Mouse (Mus musculus): ENCODE measurements at regions not wholly inside any gene's neighbourhood (a gene's known extent, or its start where the extent isn't known, plus 50 kb on each side); places are given as distances from the start of the nearest gene placed in this dataset.
A peak's percentile ranks its signal among the peaks of the same experiment; 100 is the strongest.

- no peaks in the 10 kb centered on the region for H3K4me1 ChIP-seq
- H3K27me3 ChIP-seq (replicated peaks): no peaks in the 10 kb centered on the region
- no peak overlapping the region for H3K4me3 ChIP-seq (replicated peaks)
- no peak overlapping the region for H3K27ac ChIP-seq
- no peak overlapping the region for H3K4me2 ChIP-seq
- H3K36me3 ChIP-seq: no peaks in the 10 kb centered on the region
- no peak for ATAC-seq (ENCODE audit: insufficient read depth, low FRiP score, low read depth)
- 86% methylated on average over 3 of the region's 3 CpGs for WGBS
- H3K9me3 ChIP-seq: no peaks in the 10 kb centered on the region
- no peak overlapping the region for H3K9ac ChIP-seq
Observed at GRCm38 (mm10) chr15:31869100-31869499, 267.4 kb downstream of the Fam173b start.

GRCm38 (mm10) chr15:31869673-31870417 lies 268.2 kb downstream of the Fam173b start:
- no peak overlapping the region for H3K27ac ChIP-seq
- no peaks in the 10 kb centered on the region for H3K4me1 ChIP-seq
- peak; percentile 83; the same call in 1 of the 2 replicates for ATAC-seq (ENCODE audit: insufficient read depth, low FRiP score, low read depth)
- H3K4me3 ChIP-seq (replicated peaks): no peak overlapping the region
- no peaks in the 10 kb centered on the region for H3K27me3 ChIP-seq (replicated peaks)
- H3K9me3 ChIP-seq: no peaks in the 10 kb centered on the region
- no peak overlapping the region for H3K9ac ChIP-seq
- 29% methylated on average over 14 of the region's 14 CpGs for WGBS
- H3K4me2 ChIP-seq: no peak overlapping the region
- no peaks in the 10 kb centered on the region for H3K36me3 ChIP-seq

- Histone ChIP-seq H3K9me3 (no peaks in the 10 kb centered on the region), H3K9ac (no peak overlapping the region), H3K36me3 (no peaks in the 10 kb centered on the region), H3K27ac (no peak overlapping the region), H3K27me3 (replicated peaks) (no peaks in the 10 kb centered on the region), H3K4me3 (replicated peaks) (no peak overlapping the region), H3K4me2 (no peak overlapping the region), H3K4me1 (no peaks in the 10 kb centered on the region)
- WGBS: 83% methylated on average over 2 of the region's 2 CpGs
- ATAC-seq (ENCODE audit: insufficient read depth, low FRiP score, low read depth): no peak
Observed at GRCm38 (mm10) chr15:31875436-31875835, 273.8 kb downstream of the Fam173b start.

- H3K9ac ChIP-seq: no peak overlapping the region
- ATAC-seq (ENCODE audit: insufficient read depth, low FRiP score, low read depth): no peak
Observed at GRCm38 (mm10) chr15:31880479-31880878, 278.8 kb downstream of the Fam173b start.

GRCm38 (mm10) chr15:31882331-31882730 lies 280.7 kb downstream of the Fam173b start:
- Histone ChIP-seq H3K27ac (no peak overlapping the region), H3K4me2 (no peak overlapping the region)

More at GRCm38 (mm10) chr15:31880479-31880878, 278.8 kb downstream of the Fam173b start:
- Histone ChIP-seq H3K9me3 (no peaks in the 10 kb centered on the region), H3K4me2 (no peak overlapping the region), H3K4me3 (replicated peaks) (no peak overlapping the region), H3K27me3 (replicated peaks) (no peaks in the 10 kb centered on the region), H3K4me1 (no peaks in the 10 kb centered on the region), H3K36me3 (no peaks in the 10 kb centered on the region), H3K27ac (no peak overlapping the region)
- 64% methylated on average over 9 of the region's 9 CpGs for WGBS

GRCm38 (mm10) chr15:31883516-31883915 lies 281.9 kb downstream of the Fam173b start:
- Histone ChIP-seq H3K4me1 (no peaks in the 10 kb centered on the region), H3K36me3 (no peaks in the 10 kb centered on the region), H3K27ac (no peak overlapping the region), H3K9ac (no peak overlapping the region), H3K4me3 (replicated peaks) (no peak overlapping the region), H3K9me3 (no peaks in the 10 kb centered on the region), H3K4me2 (no peak overlapping the region), H3K27me3 (replicated peaks) (no peaks in the 10 kb centered on the region)
- 86% methylated on average over 9 of the region's 9 CpGs for WGBS
- ATAC-seq (ENCODE audit: insufficient read depth, low FRiP score, low read depth): no peak

More at GRCm38 (mm10) chr15:31882331-31882730, 280.7 kb downstream of the Fam173b start:
- Histone ChIP-seq H3K9me3 (no peaks in the 10 kb centered on the region), H3K9ac (no peak overlapping the region), H3K36me3 (no peaks in the 10 kb centered on the region), H3K4me1 (no peaks in the 10 kb centered on the region), H3K4me3 (replicated peaks) (no peak overlapping the region), H3K27me3 (replicated peaks) (no peaks in the 10 kb centered on the region)
- 42% methylated on average over 5 of the region's 5 CpGs for WGBS
- ATAC-seq (ENCODE audit: insufficient read depth, low FRiP score, low read depth): no peak

GRCm38 (mm10) chr15:31898904-31899650 lies 278.0 kb upstream of the Tas2r119 start:
- no peaks in the 10 kb centered on the region for H3K27me3 ChIP-seq (replicated peaks)
- no peak overlapping the region for H3K9ac ChIP-seq
- WGBS: 77% methylated on average over 13 of the region's 13 CpGs
- no peaks in the 10 kb centered on the region for H3K4me1 ChIP-seq
- no peaks in the 10 kb centered on the region for H3K36me3 ChIP-seq
- H3K4me3 ChIP-seq (replicated peaks): no peak overlapping the region
- ATAC-seq (ENCODE audit: insufficient read depth, low FRiP score, low read depth): no peak
- H3K9me3 ChIP-seq: no peaks in the 10 kb centered on the region
- no peak overlapping the region for H3K4me2 ChIP-seq
- H3K27ac ChIP-seq: no peak overlapping the region

GRCm38 (mm10) chr15:31900325-31900724 lies 276.8 kb upstream of the Tas2r119 start:
- 71% methylated on average over 4 of the region's 4 CpGs for WGBS
- H3K36me3 ChIP-seq: no peaks in the 10 kb centered on the region
- H3K27me3 ChIP-seq (replicated peaks): no peaks in the 10 kb centered on the region
- no peak overlapping the region for H3K4me2 ChIP-seq
- no peak overlapping the region for H3K4me3 ChIP-seq (replicated peaks)
- no peak overlapping the region for H3K9ac ChIP-seq
- H3K27ac ChIP-seq: no peak overlapping the region
- no peaks in the 10 kb centered on the region for H3K9me3 ChIP-seq
- H3K4me1 ChIP-seq: no peaks in the 10 kb centered on the region
- ATAC-seq (ENCODE audit: insufficient read depth, low FRiP score, low read depth): no peak

GRCm38 (mm10) chr15:31908432-31908831 lies 268.7 kb upstream of the Tas2r119 start:
- H3K27ac ChIP-seq: no peak overlapping the region
- no peaks in the 10 kb centered on the region for H3K4me1 ChIP-seq
- no peak for ATAC-seq (ENCODE audit: insufficient read depth, low FRiP score, low read depth)
- H3K4me2 ChIP-seq: no peak overlapping the region
- no peak overlapping the region for H3K4me3 ChIP-seq (replicated peaks)
- H3K27me3 ChIP-seq (replicated peaks): no peaks in the 10 kb centered on the region
- no peaks in the 10 kb centered on the region for H3K9me3 ChIP-seq
- no peak overlapping the region for H3K9ac ChIP-seq
- 77% methylated on average over 9 of the region's 9 CpGs for WGBS
- H3K36me3 ChIP-seq: no peaks in the 10 kb centered on the region

- ATAC-seq (ENCODE audit: insufficient read depth, low FRiP score, low read depth): no peak
- Histone ChIP-seq H3K4me2 (no peak overlapping the region), H3K4me1 (no peaks in the 10 kb centered on the region), H3K9ac (no peak overlapping the region), H3K36me3 (no peaks in the 10 kb centered on the region), H3K27ac (no peak overlapping the region), H3K27me3 (replicated peaks) (no peaks in the 10 kb centered on the region), H3K9me3 (no peaks in the 10 kb centered on the region), H3K4me3 (replicated peaks) (no peak overlapping the region)
- WGBS: 86% methylated on average over 3 of the region's 3 CpGs
Observed at GRCm38 (mm10) chr15:31911978-31912377, 265.1 kb upstream of the Tas2r119 start.

GRCm38 (mm10) chr15:31921485-31921884 lies 255.6 kb upstream of the Tas2r119 start:
- H3K4me3 ChIP-seq (replicated peaks): no peak overlapping the region
- no peak overlapping the region for H3K4me2 ChIP-seq
- 0 out of 2 replicates have a peak, but pooled peaks cover 4% of the 10 kb centered on the region for H3K9me3 ChIP-seq
- H3K27me3 ChIP-seq (replicated peaks): no peaks in the 10 kb centered on the region
- no peaks in the 10 kb centered on the region for H3K36me3 ChIP-seq
- ATAC-seq (ENCODE audit: insufficient read depth, low FRiP score, low read depth): no peak
- H3K9ac ChIP-seq: no peak overlapping the region
- WGBS: 73% methylated on average over 3 of the region's 3 CpGs
- no peaks in the 10 kb centered on the region for H3K4me1 ChIP-seq
- no peak overlapping the region for H3K27ac ChIP-seq

- WGBS: 89% methylated on average over 4 of the region's 4 CpGs
- no peaks in the 10 kb centered on the region for H3K36me3 ChIP-seq
- no peak for ATAC-seq (ENCODE audit: insufficient read depth, low FRiP score, low read depth)
- no peak overlapping the region for H3K27ac ChIP-seq
- H3K4me3 ChIP-seq (replicated peaks): no peak overlapping the region
- no peaks in the 10 kb centered on the region for H3K9me3 ChIP-seq
- H3K9ac ChIP-seq: no peak overlapping the region
- H3K27me3 ChIP-seq (replicated peaks): no peaks in the 10 kb centered on the region
- no peak overlapping the region for H3K4me2 ChIP-seq
- H3K4me1 ChIP-seq: no peaks in the 10 kb centered on the region
Observed at GRCm38 (mm10) chr15:31960301-31960700, 216.8 kb upstream of the Tas2r119 start.

Data from stomach, embryonic 15.5 days (tissue).